Mouse (Mus musculus): ENCODE data around the gene Nol9. TPM values are rescaled to one million over a fixed set of nuclear protein-coding genes. Genes with fewer than 3 reads are reported as not detected.

Nol9 gene
- polyA plus RNA-seq, 1 experiment from 2014 or later, result 18.7 TPM

GRCm38 (mm10) chr4:152068166-152068724 lies 29.1 kb downstream of the Nol9 start:
- WGBS, result 63% methylated on average over 6 of the region's 6 CpGs
- ATAC-seq, result no peak

GRCm38 (mm10) chr4:152069245-152069644 lies 30.1 kb downstream of the Nol9 start:
- WGBS, result 74% methylated on average over 3 of the region's 3 CpGs
- H3K27ac ChIP-seq (ENCODE audit: low read depth, low read length), result no peak overlapping the region
- H3K4me3 ChIP-seq (ENCODE audit: low read length), result no peak overlapping the region
- H3K4me2 ChIP-seq (ENCODE audit: low read length), result no peak overlapping the region
- H3K27me3 ChIP-seq (replicated peaks; ENCODE audit: control insufficient read depth, insufficient read depth, low read length), result no peaks in the 10 kb centered on the region
- no peak for ATAC-seq
- peaks cover 12% of the 10 kb centered on the region; the same call in 1 of the 2 replicates for H3K4me1 ChIP-seq (ENCODE audit: control insufficient read depth, insufficient read depth, low read depth, low read length)
- H3K9ac ChIP-seq (ENCODE audit: low read depth, low read length), result no peak overlapping the region
- no peaks in the 10 kb centered on the region for H3K36me3 ChIP-seq (ENCODE audit: control insufficient read depth, insufficient read depth, low read length)
- no peaks in the 10 kb centered on the region for H3K9me3 ChIP-seq (ENCODE audit: control insufficient read depth, low read length)

More at GRCm38 (mm10) chr4:152068166-152068724, 29.1 kb downstream of the Nol9 start:
- Histone ChIP-seq H3K27me3 (replicated peaks; ENCODE audit: control insufficient read depth, insufficient read depth, low read length) (no peaks in the 10 kb centered on the region), H3K4me1 (ENCODE audit: control insufficient read depth, insufficient read depth, low read depth, low read length) (peaks cover 8% of the 10 kb centered on the region; the same call in 1 of the 2 replicates), H3K4me3 (ENCODE audit: low read length) (no peak overlapping the region), H3K27ac (ENCODE audit: low read depth, low read length) (no peak overlapping the region), H3K9me3 (ENCODE audit: control insufficient read depth, low read length) (no peaks in the 10 kb centered on the region), H3K4me2 (ENCODE audit: low read length) (no peak overlapping the region), H3K36me3 (ENCODE audit: control insufficient read depth, insufficient read depth, low read length) (no peaks in the 10 kb centered on the region), H3K9ac (ENCODE audit: low read depth, low read length) (no peak overlapping the region)

GRCm38 (mm10) chr4:152070494-152071396 lies 31.6 kb downstream of the Nol9 start:
- Histone ChIP-seq H3K9me3 (ENCODE audit: control insufficient read depth, low read length) (no peaks in the 10 kb centered on the region), H3K27me3 (replicated peaks; ENCODE audit: control insufficient read depth, insufficient read depth, low read length) (no peaks in the 10 kb centered on the region), H3K4me1 (ENCODE audit: control insufficient read depth, insufficient read depth, low read depth, low read length) (peaks cover 12% of the 10 kb centered on the region; the same call in 1 of the 2 replicates), H3K9ac (ENCODE audit: low read depth, low read length) (no peak overlapping the region), H3K4me2 (ENCODE audit: low read length) (no peak overlapping the region), H3K4me3 (ENCODE audit: low read length) (no peak overlapping the region), H3K36me3 (ENCODE audit: control insufficient read depth, insufficient read depth, low read length) (no peaks in the 10 kb centered on the region), H3K27ac (ENCODE audit: low read depth, low read length) (no peak overlapping the region)
- 77% methylated on average over 11 of the region's 11 CpGs for whole genome bisulfite sequencing
- peak; percentile 32; the same call in 1 of the 2 replicates for ATAC-seq

- Histone ChIP-seq H3K36me3 (ENCODE audit: control insufficient read depth, insufficient read depth, low read length) (no peaks in the 10 kb centered on the region), H3K4me1 (ENCODE audit: control insufficient read depth, insufficient read depth, low read depth, low read length) (peaks cover 12% of the 10 kb centered on the region; the same call in 1 of the 2 replicates), H3K9me3 (ENCODE audit: control insufficient read depth, low read length) (no peaks in the 10 kb centered on the region), H3K4me2 (ENCODE audit: low read length) (no peak within 1 kb of the TSS), H3K4me3 (ENCODE audit: low read length) (no peak within 1 kb of the TSS), H3K27ac (ENCODE audit: low read depth, low read length) (no peak within 1 kb of the TSS; the same call in 1 of the 2 replicates), H3K27me3 (replicated peaks; ENCODE audit: control insufficient read depth, insufficient read depth, low read length) (no peaks in the 10 kb centered on the region), H3K9ac (ENCODE audit: low read depth, low read length) (no peak within 1 kb of the TSS)
- peak; percentile 69; the same call in 1 of the 2 replicates for ATAC-seq
- WGBS, result 55% methylated on average over 10 of the region's 10 CpGs
These were observed 33.0 kb downstream of the Nol9 start, which contains the start of gene Plekhg5 for GRCm38 (mm10) chr4:152072121-152072601. Gene Plekhg5 (plus strand): TSS chr4:152072498.

GRCm38 (mm10) chr4:152072655-152073054 lies 33.5 kb downstream of the Nol9 start:
- 45% methylated on average over 10 of the region's 10 CpGs for WGBS
- Histone ChIP-seq H3K9me3 (ENCODE audit: control insufficient read depth, low read length) (no peaks in the 10 kb centered on the region), H3K9ac (ENCODE audit: low read depth, low read length) (no peak overlapping the region), H3K27ac (ENCODE audit: low read depth, low read length) (no peak overlapping the region), H3K27me3 (replicated peaks; ENCODE audit: control insufficient read depth, insufficient read depth, low read length) (no peaks in the 10 kb centered on the region), H3K4me2 (ENCODE audit: low read length) (no peak overlapping the region), H3K4me1 (ENCODE audit: control insufficient read depth, insufficient read depth, low read depth, low read length) (peaks cover 12% of the 10 kb centered on the region; the same call in 1 of the 2 replicates), H3K36me3 (ENCODE audit: control insufficient read depth, insufficient read depth, low read length) (no peaks in the 10 kb centered on the region), H3K4me3 (ENCODE audit: low read length) (no peak overlapping the region)
- ATAC-seq, result no peak

GRCm38 (mm10) chr4:152073715-152074114 lies 34.6 kb downstream of the Nol9 start:
- H3K4me2 ChIP-seq (ENCODE audit: low read length), result no peak overlapping the region
- no peak overlapping the region for H3K9ac ChIP-seq (ENCODE audit: low read depth, low read length)
- H3K4me1 ChIP-seq (ENCODE audit: control insufficient read depth, insufficient read depth, low read depth, low read length), result peaks cover 12% of the 10 kb centered on the region; the same call in 1 of the 2 replicates
- H3K9me3 ChIP-seq (ENCODE audit: control insufficient read depth, low read length), result no peaks in the 10 kb centered on the region
- H3K36me3 ChIP-seq (ENCODE audit: control insufficient read depth, insufficient read depth, low read length), result no peaks in the 10 kb centered on the region
- WGBS, result 68% methylated on average over 6 of the region's 6 CpGs
- no peak overlapping the region for H3K27ac ChIP-seq (ENCODE audit: low read depth, low read length)
- no peak overlapping the region for H3K4me3 ChIP-seq (ENCODE audit: low read length)
- H3K27me3 ChIP-seq (replicated peaks; ENCODE audit: control insufficient read depth, insufficient read depth, low read length), result no peaks in the 10 kb centered on the region
- ATAC-seq, result no peak

- Histone ChIP-seq H3K9ac (ENCODE audit: low read depth, low read length) (no peak overlapping the region), H3K4me3 (ENCODE audit: low read length) (no peak overlapping the region), H3K27ac (ENCODE audit: low read depth, low read length) (no peak overlapping the region), H3K4me2 (ENCODE audit: low read length) (no peak overlapping the region), H3K27me3 (replicated peaks; ENCODE audit: control insufficient read depth, insufficient read depth, low read length) (no peaks in the 10 kb centered on the region), H3K4me1 (ENCODE audit: control insufficient read depth, insufficient read depth, low read depth, low read length) (peaks cover 12% of the 10 kb centered on the region; the same call in 1 of the 2 replicates), H3K9me3 (ENCODE audit: control insufficient read depth, low read length) (no peaks in the 10 kb centered on the region), H3K36me3 (ENCODE audit: control insufficient read depth, insufficient read depth, low read length) (no peaks in the 10 kb centered on the region)
- no peak for ATAC-seq
- WGBS, result 86% methylated on average over 9 of the region's 9 CpGs
These were observed 35.4 kb downstream of the Nol9 start for GRCm38 (mm10) chr4:152074548-152074947.

GRCm38 (mm10) chr4:152077191-152077590 lies 38.1 kb downstream of the Nol9 start:
- Histone ChIP-seq H3K27me3 (replicated peaks; ENCODE audit: control insufficient read depth, insufficient read depth, low read length) (no peaks in the 10 kb centered on the region), H3K4me1 (ENCODE audit: control insufficient read depth, insufficient read depth, low read depth, low read length) (peaks cover 11% of the 10 kb centered on the region; the same call in 1 of the 2 replicates), H3K36me3 (ENCODE audit: control insufficient read depth, insufficient read depth, low read length) (no peaks in the 10 kb centered on the region), H3K4me2 (ENCODE audit: low read length) (no peak overlapping the region), H3K9ac (ENCODE audit: low read depth, low read length) (no peak overlapping the region), H3K27ac (ENCODE audit: low read depth, low read length) (no peak overlapping the region), H3K9me3 (ENCODE audit: control insufficient read depth, low read length) (no peaks in the 10 kb centered on the region), H3K4me3 (ENCODE audit: low read length) (no peak overlapping the region)
- ATAC-seq, result no peak
- WGBS, result 91% methylated on average over 9 of the region's 9 CpGs

GRCm38 (mm10) chr4:152078105-152078530 lies 39.0 kb downstream of the Nol9 start:
- H3K9ac ChIP-seq (ENCODE audit: low read depth, low read length), result no peak overlapping the region
- H3K27ac ChIP-seq (ENCODE audit: low read depth, low read length), result no peak overlapping the region
- WGBS, result 94% methylated on average over 10 of the region's 10 CpGs
- no peaks in the 10 kb centered on the region for H3K27me3 ChIP-seq (replicated peaks; ENCODE audit: control insufficient read depth, insufficient read depth, low read length)
- H3K36me3 ChIP-seq (ENCODE audit: control insufficient read depth, insufficient read depth, low read length), result no peaks in the 10 kb centered on the region
- ATAC-seq, result no peak
- H3K4me1 ChIP-seq (ENCODE audit: control insufficient read depth, insufficient read depth, low read depth, low read length), result peaks cover 5% of the 10 kb centered on the region; the same call in 1 of the 2 replicates
- H3K4me2 ChIP-seq (ENCODE audit: low read length), result no peak overlapping the region
- no peak overlapping the region for H3K4me3 ChIP-seq (ENCODE audit: low read length)
- no peaks in the 10 kb centered on the region for H3K9me3 ChIP-seq (ENCODE audit: control insufficient read depth, low read length)
